Mouse (Mus musculus): ENCODE results near the gene Vps13c.

DNA sequence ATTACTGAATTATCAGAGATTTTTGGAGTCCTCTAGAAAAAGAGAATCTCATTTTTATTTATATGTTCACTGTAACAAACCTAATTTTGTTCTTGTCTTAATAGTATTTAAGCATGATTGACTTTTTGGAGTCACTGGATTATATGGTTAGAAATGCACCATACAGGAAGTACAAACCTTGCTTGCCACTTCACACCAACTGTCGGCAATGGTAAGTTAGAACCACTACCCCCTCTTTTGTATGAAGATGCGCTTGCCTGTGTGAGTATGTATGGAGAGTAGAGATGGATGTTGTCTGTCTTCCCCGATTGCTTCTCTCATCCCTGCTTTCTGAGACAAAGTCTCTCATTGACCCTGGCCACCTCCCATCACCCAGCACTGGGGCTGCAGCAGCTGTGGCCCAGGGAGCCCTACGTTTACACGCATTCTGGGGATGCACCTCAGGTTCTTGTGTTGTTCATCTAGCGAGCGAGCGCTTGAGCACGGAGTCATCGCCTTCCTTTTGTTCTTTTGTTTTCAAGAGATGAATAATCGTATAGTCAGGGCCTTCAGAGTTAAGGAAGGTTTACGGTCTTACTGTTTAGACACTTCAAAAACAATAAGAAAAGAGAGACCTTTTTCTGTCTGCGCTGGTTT is 43.3 kb downstream of the Vps13c start:
- TF ChIP-seq CTCF (IDR thresholded peaks at IDR 0.05; ENCODE audit: extremely low read depth, insufficient read length, insufficient replicate concordance, low read depth, low read length): no peak
- TF ChIP-seq POLR2A (IDR thresholded peaks at IDR 0.05; ENCODE audit: low read depth, low read length): no peak
